Mouse (Mus musculus): ENCODE data around the gene Calhm4.
"Not testable (repeated sequence)": the region's sequence is repeated elsewhere in the genome, so short reads cannot be mapped to it uniquely, and the experiment has no call there.

Calhm4 gene

DNA sequence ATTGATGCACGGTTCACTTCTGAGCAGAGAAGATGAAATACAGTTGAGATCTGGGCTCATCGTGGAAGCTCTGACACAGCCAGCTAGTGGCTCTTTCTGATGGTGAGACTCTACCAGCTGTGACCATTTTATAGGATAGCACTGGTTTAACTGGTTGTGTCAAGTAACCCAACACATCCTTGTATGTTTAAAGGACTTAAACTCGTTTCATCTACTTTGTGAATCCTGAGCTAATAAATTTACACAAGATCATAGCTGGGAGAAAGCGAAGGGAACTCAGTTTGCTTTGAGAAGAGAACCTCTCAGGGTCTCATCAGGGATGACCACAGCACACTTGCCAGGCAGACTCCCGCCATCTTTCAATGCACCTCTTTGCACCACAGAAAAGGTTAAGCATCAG is at the start of gene Calhm4:
Gene Calhm4 (minus strand): TSS at position 101 of the 400 bp plus-strand sequence.
- in situ Hi-C loops (cut with MboI, MseI), result loop anchor here (5.0 to 10.0 kb wide), 2 partner anchors 53 to 791 kb away; partner anchors contain the start of gene Calhm5

DNA sequence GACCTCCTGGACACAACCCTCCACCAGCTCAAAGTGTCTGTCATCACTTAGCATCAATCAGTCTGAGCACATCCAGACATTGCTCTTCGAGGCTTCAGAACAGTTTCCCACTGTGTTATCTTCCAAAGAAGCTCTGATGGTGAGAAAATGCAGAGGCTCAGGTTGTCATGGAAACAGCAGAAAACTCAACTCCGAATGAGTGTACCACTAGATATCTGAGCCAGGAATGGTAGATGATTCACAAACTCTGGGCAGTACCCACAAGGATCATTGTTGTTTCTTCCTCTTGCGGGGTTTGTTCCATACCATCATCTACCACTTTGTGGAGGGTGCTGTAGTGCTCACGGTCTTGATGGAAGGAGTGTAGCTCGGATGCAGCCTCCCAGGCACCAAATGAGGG is 47.8 kb upstream of the Calhm4 start:
- in situ Hi-C loops (cut with MboI, MseI), result no loop called here

DNA sequence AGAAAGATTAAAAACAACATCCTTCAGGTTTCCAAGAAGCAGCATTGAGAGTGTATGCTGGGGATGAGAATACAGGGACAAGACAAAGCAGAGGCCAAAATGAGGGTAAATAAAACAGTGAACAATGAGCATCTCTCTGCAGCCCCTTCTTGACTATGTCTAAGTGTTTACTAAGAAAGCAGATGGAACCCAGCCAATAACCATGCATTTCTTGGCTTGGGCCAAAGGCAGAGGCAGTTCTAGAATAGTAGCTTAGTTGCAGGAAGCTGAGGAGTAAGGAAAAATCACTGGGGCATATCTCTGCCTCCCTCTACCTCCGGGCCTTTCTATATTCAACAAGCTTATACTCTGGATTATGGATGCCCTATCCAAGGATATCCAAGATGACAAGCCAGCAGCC is 46.4 kb upstream of the Calhm4 start:
- in situ Hi-C loops (cut with MboI, MseI), result no loop called here

DNA sequence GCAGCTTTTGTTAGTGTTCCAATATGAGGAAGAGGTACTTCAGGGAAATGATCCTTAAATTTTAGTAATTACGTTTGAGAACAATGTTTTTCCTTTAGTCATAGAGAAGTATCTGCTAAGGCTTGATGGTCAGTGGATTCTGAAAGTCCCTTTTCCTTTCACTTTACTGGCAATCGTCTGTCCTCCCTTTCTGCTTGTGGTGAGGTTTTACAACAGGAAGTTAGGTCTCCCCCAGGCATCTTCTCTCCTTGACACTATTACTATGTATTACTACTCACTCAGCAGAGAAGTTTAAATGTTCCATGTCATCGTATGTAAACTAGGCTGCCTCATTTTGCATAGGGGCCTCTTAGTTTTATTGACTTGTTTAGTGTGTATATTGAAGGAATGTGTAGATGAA is 45.4 kb upstream of the Calhm4 start:
- in situ Hi-C loops (cut with MboI, MseI), result no loop called here

DNA sequence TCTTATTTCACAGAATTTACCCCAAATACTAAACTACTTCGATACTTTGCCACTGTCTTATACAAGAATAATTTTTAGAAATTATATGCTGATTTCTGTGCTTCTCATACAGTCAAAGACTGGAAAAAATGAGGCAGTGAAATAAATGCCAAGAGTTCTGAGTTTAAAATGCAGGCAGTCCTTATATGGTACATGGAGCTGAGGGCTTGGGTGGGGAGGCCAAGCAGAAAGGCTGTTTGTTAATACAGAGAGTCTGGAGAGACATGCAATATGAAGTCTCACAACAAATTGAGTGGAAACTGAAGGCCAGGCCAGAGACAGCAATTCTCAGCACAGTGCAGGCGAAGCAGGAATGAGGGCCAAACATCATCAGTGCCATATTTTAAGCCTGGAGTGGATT is 44.4 kb upstream of the Calhm4 start:
- in situ Hi-C loops (cut with MboI, MseI), result no loop called here

GRCm38 (mm10) chr10:34086514-34086913 is 42.4 kb upstream of the Calhm4 start:
- in situ Hi-C loops (cut with MboI, MseI), result no loop called here

DNA sequence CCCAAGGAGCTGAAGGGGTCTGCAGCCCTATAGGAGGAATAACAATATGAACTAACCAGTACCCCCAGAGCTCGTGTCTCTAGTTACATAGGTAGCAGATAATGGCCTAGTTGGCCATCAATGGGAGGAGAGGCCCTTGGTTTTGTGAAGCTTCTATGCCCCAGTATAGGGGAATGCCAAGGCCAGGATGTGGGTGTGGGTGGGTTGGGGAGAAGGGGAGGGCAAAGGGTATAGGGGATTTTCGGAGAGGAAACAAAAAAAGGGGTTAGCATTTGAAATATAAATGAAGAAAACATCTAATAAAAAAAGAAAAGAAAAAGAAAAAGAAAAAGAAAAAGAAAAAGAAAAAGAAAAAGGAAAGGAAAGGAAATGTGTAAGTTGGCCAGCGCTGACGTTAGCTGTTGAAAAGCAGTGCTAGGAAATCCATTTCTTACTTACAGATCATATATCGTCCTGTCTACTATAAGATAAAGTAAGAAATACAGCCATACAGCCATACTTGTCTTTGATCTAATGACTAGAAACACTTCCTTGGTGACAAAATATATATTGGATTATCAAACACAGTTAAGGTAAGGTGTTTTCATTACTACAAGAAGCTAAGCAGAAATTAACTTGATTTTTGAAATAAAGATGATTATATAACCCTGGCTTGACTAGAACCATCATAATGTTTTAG is 30.6 kb upstream of the Calhm4 start:
- in situ Hi-C loops (cut with MboI, MseI), result no loop called here

DNA sequence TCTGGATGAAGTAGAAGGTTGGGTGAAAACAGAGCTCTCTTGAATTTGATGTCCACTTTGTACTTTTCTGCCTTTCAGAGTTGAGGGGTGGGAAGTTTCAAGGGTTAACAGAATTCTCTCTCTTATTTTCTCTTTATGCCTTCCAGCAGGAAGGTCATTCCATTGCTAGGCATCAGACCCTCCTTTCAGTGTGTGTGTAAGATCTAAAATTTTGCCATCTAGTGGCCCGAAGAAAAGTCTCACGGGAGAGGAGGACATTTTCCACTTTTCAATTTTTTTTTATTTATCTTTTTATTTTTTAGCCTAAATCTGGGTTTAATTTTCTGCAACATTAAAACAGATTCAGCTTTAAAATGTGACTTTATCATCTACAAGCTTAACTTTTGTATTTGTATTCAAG is 27.5 kb upstream of the Calhm4 start:
- in situ Hi-C loops (cut with MboI, MseI), result no loop called here

DNA sequence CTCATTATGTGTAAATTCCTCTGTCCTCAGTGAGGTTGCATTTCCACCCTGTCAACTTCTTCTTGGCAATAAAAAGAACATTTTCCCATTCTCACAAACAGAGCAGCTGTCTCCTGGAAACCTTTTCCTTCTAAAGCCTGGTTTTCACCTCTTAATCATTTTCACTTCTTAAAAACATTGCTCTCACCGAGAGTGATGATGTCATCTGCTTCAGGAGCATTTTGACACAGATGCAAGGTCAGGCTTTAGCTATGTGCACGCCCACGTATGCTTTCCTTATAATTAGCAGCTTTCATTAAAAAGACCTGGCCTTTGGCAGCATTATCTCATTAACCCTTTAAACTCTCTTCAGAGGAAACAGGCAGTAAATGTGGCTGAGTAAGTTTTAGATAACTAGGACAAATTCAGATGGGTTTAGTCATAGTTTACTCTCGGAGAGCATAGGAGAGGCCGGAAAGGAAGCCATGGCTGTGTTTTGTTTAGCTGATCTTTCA is 26.9 kb upstream of the Calhm4 start:
- in situ Hi-C loops (cut with MboI, MseI), result no loop called here

DNA sequence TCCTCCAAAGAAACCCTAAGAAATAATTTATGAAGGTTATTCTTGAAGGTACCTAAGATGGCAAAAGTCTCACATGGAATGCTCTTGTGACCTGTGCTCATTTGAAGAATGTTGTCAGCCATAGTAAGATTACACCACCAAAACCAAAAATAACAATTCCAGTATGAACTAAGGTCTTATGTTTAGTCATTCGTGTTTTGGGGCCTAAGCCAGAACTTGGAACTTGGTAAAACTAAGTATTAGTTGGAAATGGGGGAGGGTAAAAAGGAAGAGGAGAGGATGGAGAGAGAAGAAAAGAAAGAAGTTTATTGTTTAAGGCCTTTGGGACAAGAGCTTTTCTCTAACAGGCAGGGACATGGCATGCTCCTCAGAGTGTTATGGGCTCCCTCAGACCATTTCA is 25.5 kb upstream of the Calhm4 start:
- in situ Hi-C loops (cut with MboI, MseI), result no loop called here

DNA sequence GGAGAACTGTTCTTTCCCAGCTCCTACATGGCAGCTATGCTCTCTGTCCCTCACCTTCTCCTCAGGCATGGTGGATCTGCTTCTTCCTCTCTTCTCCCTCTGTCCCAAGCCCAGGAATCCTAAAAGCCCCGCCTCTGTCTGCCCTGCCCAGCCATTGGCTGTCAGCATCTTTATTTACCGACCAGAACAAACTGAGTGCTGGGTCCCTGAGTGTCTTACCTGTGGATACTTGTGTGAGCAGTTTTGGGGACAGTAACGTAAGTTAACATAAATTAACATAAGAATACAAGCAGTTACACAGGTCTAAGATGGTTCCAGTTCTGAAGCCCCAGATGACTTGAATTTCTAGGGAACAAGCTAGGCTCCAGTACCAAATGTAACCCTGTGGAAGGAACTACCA is 22.5 kb upstream of the Calhm4 start:
- in situ Hi-C loops (cut with MboI, MseI), result no loop called here

DNA sequence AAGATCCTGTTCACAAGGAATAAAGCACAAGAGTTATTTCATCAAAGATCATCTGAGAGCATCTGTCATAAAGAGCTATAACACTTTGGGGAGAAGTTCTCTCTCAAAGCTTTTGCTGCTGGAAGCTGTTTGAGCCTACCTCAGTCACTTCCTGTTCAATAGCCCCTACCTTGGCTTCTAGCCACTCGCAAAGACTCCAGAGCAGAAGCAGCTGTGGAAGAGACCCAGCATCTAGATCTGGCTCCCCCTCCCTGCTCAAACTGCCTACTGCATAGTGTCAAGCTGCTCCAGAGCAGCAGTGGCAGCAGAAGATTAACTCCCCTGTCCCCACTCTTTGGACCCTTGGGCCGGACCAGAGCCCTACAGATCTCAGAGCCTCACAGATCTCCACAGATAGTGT is 9.9 kb upstream of the Calhm4 start:
- in situ Hi-C loops (cut with MboI, MseI), result no loop called here

- in situ Hi-C loops (cut with MboI, MseI), result no loop called here
These were observed 6.7 kb downstream of the Calhm4 start, which contains the start of gene Trappc3l for GRCm38 (mm10) chr10:34037401-34037800. TSS of gene Trappc3l (plus strand) at chr10:34037597.

DNA sequence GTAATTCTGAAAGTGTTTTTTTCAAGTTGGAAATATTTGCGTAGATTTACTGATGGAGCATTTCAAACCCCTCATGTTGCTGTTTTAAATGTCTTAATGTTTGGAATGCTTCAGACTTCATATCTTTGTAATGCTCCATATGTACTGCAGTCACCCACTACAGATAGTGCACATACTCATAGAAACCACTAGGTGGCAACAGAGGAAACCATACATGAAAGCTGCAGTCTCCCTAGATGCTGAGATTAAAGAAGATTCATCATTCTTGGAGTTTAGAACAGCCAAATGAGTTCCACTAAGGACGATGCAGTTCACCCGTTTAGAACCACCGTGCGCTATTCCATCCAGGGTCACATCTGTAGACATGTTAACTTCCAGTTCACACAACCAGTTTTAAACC is 7.5 kb downstream of the Calhm4 start:
- in situ Hi-C loops (cut with MboI, MseI), result no loop called here

DNA sequence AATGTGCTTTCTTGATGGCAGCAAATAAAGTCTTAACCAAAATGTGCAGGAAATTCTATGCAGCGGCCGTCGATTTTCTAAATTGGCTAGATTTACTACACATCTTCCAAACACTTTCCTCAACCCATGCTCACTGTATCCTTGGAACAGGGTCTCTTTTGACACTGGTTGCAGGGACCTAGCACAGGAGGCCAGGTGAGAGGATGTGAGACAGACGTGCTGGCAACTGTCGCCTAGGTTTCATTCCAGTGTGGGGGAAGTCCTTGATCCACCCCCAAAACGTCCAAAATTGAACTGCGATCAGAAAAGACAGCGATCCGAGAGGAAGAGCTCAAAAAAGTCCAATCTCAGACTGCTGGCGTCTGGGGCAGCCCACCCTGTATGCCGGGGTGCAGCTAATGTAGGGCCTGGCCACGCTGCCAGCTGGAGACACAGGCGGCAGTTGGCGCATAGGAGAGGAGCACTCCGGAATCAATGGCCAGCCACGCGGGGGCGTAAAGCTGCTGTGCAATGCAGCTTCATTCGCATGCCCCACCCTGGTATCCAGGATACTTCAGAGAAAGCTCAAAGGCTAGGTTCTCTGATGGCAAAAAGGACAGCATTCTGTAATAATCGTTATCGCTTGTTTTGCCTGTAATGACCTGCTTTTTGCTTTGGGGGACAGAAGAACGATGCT is 10.3 kb downstream of the Calhm4 start:
- in situ Hi-C loops (cut with MboI, MseI), result no loop called here

GRCm38 (mm10) chr10:34030322-34030721 is 13.8 kb downstream of the Calhm4 start:
- in situ Hi-C loops (cut with MboI, MseI), result no loop called here

- in situ Hi-C loops (cut with MboI, MseI), result loop anchor here (5.0 kb wide), 1 partner anchor 258 kb away; no protein-coding TSS in a partner anchor
These were observed 24.6 kb downstream of the Calhm4 start, which contains the start of gene Rwdd1 for GRCm38 (mm10) chr10:34019302-34020075. TSS of gene Rwdd1 (minus strand) at chr10:34019624.

- in situ Hi-C loops (cut with MboI, MseI), result no loop called here
These were observed 25.3 kb downstream of the Calhm4 start for GRCm38 (mm10) chr10:34018746-34019301.

- in situ Hi-C loops (cut with MboI, MseI), result no loop called here
These were observed 30.9 kb downstream of the Calhm4 start for GRCm38 (mm10) chr10:34013241-34013640.

DNA sequence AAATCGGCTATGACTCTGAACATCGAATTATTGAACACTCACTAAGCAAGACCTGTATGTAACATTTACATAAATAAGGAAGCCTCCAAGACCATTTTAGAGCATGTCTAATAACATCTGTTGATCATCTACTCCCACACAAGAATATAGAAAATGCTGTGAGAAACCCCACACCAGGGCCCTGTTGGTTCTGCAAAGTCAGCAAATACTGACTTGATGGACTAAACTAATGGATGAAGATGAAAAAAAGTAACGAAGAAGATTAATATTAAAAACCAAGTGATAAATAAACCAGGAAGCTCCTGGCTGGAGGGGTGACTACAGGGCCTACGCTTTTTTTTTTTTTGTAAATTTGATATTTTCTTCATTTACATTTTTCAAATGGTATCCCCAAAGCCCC is 31.5 kb downstream of the Calhm4 start:
- in situ Hi-C loops (cut with MboI, MseI), result no loop called here

GRCm38 (mm10) chr10:33998397-33998796 is 45.7 kb downstream of the Calhm4 start:
- in situ Hi-C loops (cut with MboI, MseI), result no loop called here

DNA sequence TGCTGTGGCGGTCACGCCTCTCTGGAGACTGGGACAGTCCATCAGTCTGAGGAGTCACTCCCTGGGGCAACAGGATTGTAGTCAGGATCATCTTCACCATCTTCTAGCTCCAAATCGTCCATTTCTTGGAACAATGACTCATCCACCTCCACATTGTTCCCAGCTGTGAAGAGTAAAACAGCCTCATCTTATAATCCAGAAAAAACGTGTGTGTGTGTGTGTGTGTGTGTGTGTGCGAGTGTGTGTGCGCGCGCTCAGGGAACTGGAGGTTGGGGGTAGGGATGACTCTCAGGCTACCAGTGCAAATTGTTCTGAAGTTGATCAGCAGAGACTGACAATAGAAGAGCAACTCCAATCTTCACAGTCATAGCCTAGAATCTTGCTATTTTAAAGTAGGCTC is 47.4 kb downstream of the Calhm4 start:
- in situ Hi-C loops (cut with MboI, MseI), result not testable (repeated sequence)

Measured in T-helper 1 cell (primary cell).